Mouse (Mus musculus): ENCODE results near the gene Rabgap1. TPM values are rescaled to one million over a fixed set of nuclear protein-coding genes. Genes with fewer than 3 reads are reported as not detected.

Rabgap1 gene
- total RNA-seq, 2 experiments from 2014 or later, result 90.4 to 93.1 TPM

Other genes with a start within 250 kb of the Rabgap1 start
- not detected for gene Olfr366, start 231.7 kb upstream of the Rabgap1 start, total RNA-seq (2021)
- not detected for gene Olfr368, start 116.8 kb upstream of the Rabgap1 start, total RNA-seq (2021)
- 10 to 100 TPM; 27.0 to 28.4 TPM for gene Pdcl, start 83.9 kb upstream of the Rabgap1 start, total RNA-seq (2021)
- 10 to 100 TPM; 80.3 to 83.2 TPM for gene Rc3h2, start 20.4 kb upstream of the Rabgap1 start, total RNA-seq (2021)
- 1 to 10 TPM; 8.6 to 9.5 TPM for gene Zbtb26, start 144 bp upstream of the Rabgap1 start, total RNA-seq (2021)
- gene Zbtb6, start 108 bp upstream of the Rabgap1 start, total RNA-seq (2021), result 10 to 100 TPM; 14.9 to 15.1 TPM
- gene Gpr21, start 73.1 kb downstream of the Rabgap1 start, total RNA-seq (2021), result 1 to 10 TPM; 1.8 to 3.7 TPM

Measured in layer of hippocampus, postnatal 25 days (tissue).